Mouse (Mus musculus) layer of hippocampus, adult 8-10 months (tissue): ENCODE results near the gene Sema4b. TPM values are rescaled to one million over a fixed set of nuclear protein-coding genes. Genes with fewer than 3 reads are reported as not detected.

Source experiments
- DNase-seq, 2 experiments: peaks; one replicate each; pipeline ENCODE4 v3.0.0; 2022; ENCODE audit warnings: low spot score in 2 of 2
- total RNA-seq, 4 experiments: library from RNA; stranded (reverse); gene quantifications; 2 replicates each; pipeline ENCODE4 v1.2.4; 2022

Gene Sema4b
- total RNA-seq, 4 experiments from 2014 or later, result 22.0 to 27.7 (median 25.9) TPM

- no peak for DNase-seq
These were observed 78.0 kb downstream of the Sema4b start for GRCm38 (mm10) chr7:80264606-80265005.

GRCm38 (mm10) chr7:80267764-80268163 is 81.1 kb downstream of the Sema4b start:
- no peak for DNase-seq

- DNase-seq, result peak; percentile 93 to 97
These were observed 82.5 kb downstream of the Sema4b start, which contains the start of gene Vps33b for GRCm38 (mm10) chr7:80268897-80269750. TSS of gene Vps33b (plus strand) at chr7:80269649.

GRCm38 (mm10) chr7:80269751-80270255 is 83.2 kb downstream of the Sema4b start:
- no peak for DNase-seq

- DNase-seq, result no peak
These were observed 86.8 kb downstream of the Sema4b start for GRCm38 (mm10) chr7:80273456-80273855.

Other genes with a start within 250 kb of the Sema4b start
- gene Zfp710, start 162.0 kb upstream of the Sema4b start, total RNA-seq, result 10 to 100 TPM; 24.3 to 30.2 (median 26.0) TPM
- 10 to 100 TPM; 67.5 to 83.7 (median 75.9) TPM for gene Idh2, start 71.4 kb upstream of the Sema4b start, total RNA-seq
- gene Cib1, start 46.0 kb downstream of the Sema4b start, total RNA-seq, result 10 to 100 TPM; 20.3 to 31.5 (median 25.9) TPM
- 1 to 10 TPM; 6.2 to 7.5 (median 7.0) TPM for gene Gdpgp1, start 46.0 kb downstream of the Sema4b start, total RNA-seq
- gene Ttll13, start 59.5 kb downstream of the Sema4b start, total RNA-seq, result 1 to 10 TPM; 1.3 to 2.1 (median 1.8) TPM
- 10 to 100 TPM; 37.2 to 43.3 (median 38.6) TPM for gene Ngrn, start 74.4 kb downstream of the Sema4b start, total RNA-seq
- gene Vps33b, start 82.8 kb downstream of the Sema4b start, total RNA-seq, result 10 to 100 TPM; 19.8 to 27.7 (median 23.7) TPM
- 1 to 10 TPM in 3 of 4 experiments, under 1 TPM in 1; 0.51 to 1.9 (median 1.5) TPM for gene Prc1, start 107.6 kb downstream of the Sema4b start, total RNA-seq
- gene Rccd1, start 137.6 kb downstream of the Sema4b start, total RNA-seq, result 10 to 100 TPM; 12.7 to 19.0 (median 14.2) TPM
- gene Unc45a, start 154.2 kb downstream of the Sema4b start, total RNA-seq, result 10 to 100 TPM; 35.5 to 47.2 (median 40.6) TPM
- 10 to 100 TPM; 37.7 to 55.7 (median 49.0) TPM for gene Hddc3, start 156.3 kb downstream of the Sema4b start, total RNA-seq
- gene Man2a2, start 184.5 kb downstream of the Sema4b start, total RNA-seq, result 100 to 1,000 TPM; 161 to 192 (median 173) TPM
- 10 to 100 TPM in 2 of 4 experiments, 1 to 10 TPM in 2; 7.0 to 20.0 (median 14.1) TPM for gene Fes, start 201.1 kb downstream of the Sema4b start, total RNA-seq
- gene Furin, start 218.6 kb downstream of the Sema4b start, total RNA-seq, result 10 to 100 TPM; 36.1 to 43.8 (median 39.7) TPM